Mouse (Mus musculus) gastrocnemius, postnatal 14 days (tissue): ENCODE data around the gene Ccng1. TPM values are rescaled to one million over a fixed set of nuclear protein-coding genes. Genes with fewer than 3 reads are reported as not detected.

Source experiments
- DNase-seq: peaks from one replicate; pipeline ENCODE4 v3.0.0; 2021; ENCODE audit warnings: mixed read lengths
- intact Hi-C: fragments of 180-260 bp; cut with DNase I; formaldehyde crosslinking; loops from one replicate; pipeline ENCODE4 v1.15.1; 2025; ENCODE audit warnings: low total_unique reads
- long read RNA-seq, 2 experiments: library from polyadenylated mRNA; stranded (forward); transcript quantifications; one replicate each; pipeline ENCODE4 v2.0.0; 2021
- total RNA-seq, 2 experiments: library from RNA; stranded (reverse); gene quantifications; 2 replicates each; pipeline ENCODE4 v1.2.3; 2021

The Ccng1 gene
- 100 to 1,000 TPM; 579 to 591 TPM for total RNA-seq
- long read RNA-seq, experiment 1, transcript Ccng1-201 (6 exons, 3,512 nt) = major isoform, 367 of 448 reads
- long read RNA-seq, experiment 1, partial matches to known transcripts = 8 of 448 reads
- long read RNA-seq, experiment 1, other reads (novel, unspliced or antisense) = 73 of 448 reads
- long read RNA-seq, experiment 2, transcript Ccng1-201 (6 exons, 3,512 nt) = major isoform, 425 of 517 reads
- long read RNA-seq, experiment 2, partial matches to known transcripts = 68 of 517 reads
- long read RNA-seq, experiment 2, other reads (novel, unspliced or antisense) = 24 of 517 reads

DNA sequence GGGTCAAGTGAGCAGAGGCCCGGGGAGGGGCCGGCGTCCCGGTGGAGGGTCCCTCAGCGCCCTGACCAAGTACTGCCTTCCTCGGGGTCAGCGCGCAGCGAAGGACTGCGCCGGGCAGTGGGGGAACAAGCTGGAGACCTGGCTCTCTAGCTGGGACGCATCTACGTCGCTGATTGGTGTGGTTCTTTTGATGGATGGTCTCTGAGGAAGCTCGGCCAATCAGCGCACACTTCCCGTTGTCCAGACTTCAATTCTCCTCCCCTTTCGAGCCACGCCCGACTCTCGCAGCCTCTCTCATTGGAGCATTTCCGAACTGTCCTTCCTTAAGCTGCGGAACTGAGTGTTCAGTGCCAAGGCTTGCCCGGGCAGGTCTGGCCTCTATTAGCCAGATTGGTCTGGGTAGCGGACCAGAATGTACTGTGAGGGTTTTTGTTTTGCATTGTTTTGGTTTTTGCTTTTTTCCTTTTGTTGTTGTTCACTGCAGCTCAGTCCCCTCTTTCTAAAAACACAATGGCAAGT lies at the start of gene Ccng1:
Ccng1 (minus strand) TSS at position 203 of the 519 bp plus-strand sequence.
- intact Hi-C loops = loop anchor here (10.0 kb wide), 1 partner anchor 60 kb away; the partner anchor contains the start of gene Mat2b
- peak; percentile 90 for DNase-seq

DNA sequence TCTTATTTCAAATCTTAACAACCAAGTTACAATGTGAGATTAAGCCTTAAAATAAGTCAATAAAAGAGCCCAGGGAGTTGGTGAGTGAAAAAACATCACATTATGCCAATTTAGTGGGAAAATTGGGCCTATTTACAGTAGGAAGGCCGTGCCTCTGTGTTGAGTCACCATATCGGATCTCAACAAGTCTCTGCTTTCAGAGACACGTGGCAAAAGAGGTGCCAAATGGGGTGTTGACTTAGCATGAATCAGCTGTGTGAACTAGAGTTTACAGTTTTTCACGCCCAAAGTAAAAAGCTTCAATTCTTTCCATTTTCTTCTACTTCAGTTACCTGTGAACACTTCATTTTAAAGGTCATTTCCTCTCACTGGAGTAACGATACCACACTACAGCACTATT lies 35.2 kb upstream of the Ccng1 start:
- no peak for DNase-seq
- intact Hi-C loops = no loop called here

DNA sequence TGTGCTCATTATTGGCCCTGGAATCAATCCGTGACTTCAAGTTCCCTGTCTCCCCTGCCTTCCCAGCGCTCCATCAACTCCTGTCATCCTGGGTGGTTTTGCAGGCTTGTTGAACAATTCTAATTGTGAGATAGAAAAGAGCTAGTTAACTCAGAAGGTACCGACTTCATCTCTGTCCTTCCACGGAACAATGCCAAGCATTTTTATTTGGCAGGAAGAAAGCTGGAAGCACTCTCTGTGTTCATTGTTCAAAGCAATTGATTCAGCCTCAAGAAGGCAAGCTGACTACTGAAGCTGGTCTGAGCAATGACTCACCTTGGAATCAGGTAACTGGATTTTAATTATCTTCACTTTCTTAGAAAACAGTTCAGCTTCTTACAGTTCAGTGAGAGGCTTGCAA lies 34.6 kb upstream of the Ccng1 start:
- intact Hi-C loops = no loop called here

DNA sequence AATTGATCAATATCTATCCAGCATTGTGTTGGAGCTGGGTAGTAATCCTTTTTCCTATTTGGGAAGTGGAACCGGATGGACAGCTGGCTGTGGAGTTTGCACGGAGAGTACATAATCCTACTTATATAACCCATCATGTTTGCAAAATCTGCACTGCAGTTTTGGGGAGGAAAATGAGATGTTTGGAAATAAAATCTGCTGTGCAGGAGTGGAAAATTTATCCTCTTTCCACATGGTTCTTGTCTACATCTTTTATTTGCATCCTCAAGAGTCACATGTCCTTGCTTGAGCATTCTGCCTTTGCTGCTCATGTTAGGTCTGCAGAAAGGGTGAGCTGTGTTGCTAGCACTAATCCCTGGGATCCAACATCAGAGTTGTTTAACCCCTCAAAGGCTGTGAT lies 31.8 kb upstream of the Ccng1 start:
- intact Hi-C loops = no loop called here

More for the DNA sequence above, 34.6 kb upstream of the Ccng1 start:
- DNase-seq = no peak

DNA sequence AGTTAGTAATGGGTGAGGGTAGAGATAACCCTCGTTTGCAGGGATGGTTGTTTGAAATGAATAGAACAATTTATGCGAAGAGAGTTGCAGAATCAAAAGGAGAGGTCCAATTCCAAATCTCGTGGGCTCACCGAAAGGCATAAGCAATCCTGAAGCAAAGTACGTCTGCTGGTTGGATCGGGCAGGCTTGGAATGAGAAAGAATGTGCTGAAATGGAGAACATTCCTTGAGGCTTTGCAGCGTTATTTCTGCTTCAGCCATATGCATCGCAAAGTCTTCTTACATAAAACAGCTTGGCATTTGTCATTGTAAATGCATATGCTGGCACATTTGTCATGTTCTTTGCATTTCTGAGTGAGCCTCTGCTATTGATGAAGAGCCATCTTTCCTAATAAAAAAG lies 29.2 kb upstream of the Ccng1 start:
- no peak for DNase-seq
- intact Hi-C loops = no loop called here

More for the DNA sequence above, 31.8 kb upstream of the Ccng1 start:
- DNase-seq = no peak

DNA sequence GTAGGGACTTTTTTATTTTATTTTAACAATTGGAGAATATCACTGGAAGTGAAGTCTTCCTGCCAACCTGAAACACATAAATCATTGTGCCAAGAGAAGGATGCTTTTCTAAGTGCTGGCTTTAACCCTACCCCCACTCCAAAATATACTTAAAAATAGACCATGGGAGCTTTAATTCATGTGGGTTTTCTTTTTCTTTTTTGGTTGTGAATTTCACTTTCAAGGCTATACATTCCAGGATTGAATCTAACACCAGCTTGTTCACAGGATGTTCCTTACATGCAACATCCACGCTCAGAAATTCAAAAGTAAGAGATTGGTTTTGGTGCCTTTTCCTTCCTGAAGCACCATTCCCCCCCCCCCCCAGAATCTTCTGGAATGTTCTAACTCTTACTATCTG lies 28.2 kb upstream of the Ccng1 start:
- intact Hi-C loops = no loop called here
- DNase-seq = no peak

DNA sequence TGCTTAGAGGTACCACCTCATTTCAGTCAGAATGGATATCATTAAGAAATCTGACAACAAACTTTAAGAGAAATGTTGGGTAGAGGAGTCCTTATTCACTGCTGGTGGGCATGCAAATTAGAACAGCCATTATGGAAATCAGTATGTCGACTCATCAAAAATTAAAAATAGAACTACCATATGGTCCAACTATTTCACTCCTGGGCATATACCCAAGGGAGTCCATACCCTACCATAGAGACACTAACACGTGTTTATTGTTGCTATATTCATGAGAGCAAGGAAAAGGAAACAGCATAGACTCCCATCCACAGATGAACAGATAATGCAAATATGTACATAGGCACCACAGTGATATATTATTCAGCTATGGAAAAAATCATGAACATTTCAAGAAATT lies 26.7 kb upstream of the Ccng1 start:
- intact Hi-C loops = no loop called here
- DNase-seq = no peak

DNA sequence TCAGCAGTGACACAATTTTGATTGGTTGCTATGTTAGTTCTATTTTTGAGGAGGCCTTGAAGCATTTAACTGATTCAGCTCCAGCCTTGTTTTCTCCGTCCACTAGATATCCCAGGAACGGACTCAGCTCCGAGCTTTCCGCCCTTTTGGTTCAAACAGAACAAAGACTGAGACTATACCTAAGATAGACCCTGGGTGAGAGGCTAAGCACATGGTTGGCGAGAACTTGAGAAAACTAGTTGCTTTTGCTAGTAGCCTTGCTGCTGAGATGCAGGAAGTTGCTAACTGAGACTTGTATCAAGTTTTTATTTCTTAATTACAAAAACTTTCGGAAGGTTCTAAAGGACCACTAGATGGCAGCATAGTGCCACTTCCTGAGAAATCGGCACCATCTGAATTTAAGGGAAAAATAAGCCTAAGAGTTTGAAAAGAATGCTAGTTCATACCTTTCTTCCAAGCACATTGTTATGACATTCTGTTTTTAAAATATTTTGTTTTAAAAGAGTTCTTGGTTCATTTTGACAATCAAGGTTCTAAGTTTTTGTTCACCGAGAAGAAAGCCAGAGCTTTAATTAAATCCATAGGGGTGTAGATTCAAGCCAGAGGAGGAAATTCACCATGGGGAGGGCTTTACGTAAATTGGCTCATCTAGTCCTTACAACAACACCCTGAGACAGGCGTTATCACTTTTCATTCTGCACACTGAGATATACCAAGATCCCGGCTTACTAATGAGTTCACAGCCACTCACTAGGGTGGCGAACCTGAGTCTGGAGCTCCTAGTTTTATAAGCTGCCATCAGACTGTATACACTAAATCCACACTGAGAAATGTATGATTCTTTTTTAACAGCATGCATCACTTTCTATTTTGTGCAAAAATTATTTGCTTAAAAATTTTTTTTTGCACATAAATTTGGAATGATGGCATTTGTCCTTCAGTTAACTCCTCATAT lies 20.5 kb upstream of the Ccng1 start:
- DNase-seq = no peak
- intact Hi-C loops = no loop called here

DNA sequence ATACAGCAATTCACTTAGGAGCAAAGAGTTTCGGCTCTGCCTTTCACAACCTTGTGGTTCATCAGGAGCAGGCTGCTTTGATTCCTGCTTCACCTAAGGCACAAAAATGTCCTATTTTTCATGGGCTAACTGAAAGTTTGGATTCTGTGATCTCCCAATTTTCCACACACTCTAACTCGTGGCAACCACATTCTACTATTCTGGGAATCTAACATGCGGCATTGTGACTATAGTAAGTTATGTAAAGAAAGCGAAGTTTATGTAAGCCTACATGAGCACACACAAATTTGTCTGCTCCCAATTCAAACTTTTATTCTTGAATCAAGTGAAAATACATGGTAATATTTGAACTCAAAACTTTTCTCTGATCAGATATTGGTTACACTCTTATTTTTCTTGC lies 9.6 kb upstream of the Ccng1 start:
- no peak for DNase-seq
- intact Hi-C loops = no loop called here

DNA sequence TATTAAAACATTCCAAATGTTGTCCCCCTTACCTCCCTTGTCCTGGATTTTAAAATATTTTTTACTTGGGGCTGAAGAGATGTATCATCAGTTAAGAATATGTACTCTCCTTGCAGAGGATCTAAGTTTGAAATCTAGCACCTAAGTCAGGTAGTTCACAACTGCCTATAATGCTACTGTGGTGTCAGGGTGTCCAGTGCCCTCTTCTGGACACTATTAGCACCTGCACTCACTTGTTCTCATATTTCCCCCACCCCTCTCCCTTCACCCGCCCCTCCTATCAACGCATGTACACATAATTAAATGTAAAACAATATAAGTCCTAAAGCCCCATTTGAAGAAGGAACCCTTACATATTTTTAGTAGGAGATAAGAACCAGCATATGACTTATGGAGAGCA lies 8.3 kb upstream of the Ccng1 start:
- intact Hi-C loops = no loop called here
- no peak for DNase-seq

DNA sequence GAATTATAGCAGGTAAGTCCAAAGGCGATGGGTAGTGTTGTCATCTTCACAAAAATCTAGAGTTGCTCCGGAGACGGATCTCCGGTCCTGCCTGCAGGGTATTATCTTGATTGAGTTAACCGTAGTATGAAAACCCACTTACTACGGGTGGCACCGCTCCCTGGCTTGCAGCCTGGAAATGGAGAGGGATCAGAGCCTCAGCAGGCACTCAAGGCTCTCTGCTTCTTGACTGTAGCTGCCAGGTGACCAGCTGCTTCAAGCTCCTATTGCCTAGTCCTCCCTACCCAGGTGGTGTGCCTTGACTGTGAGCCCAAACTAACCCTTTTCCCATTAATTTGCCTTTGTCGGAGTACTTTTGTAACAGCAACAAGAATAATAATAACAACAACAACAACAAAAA lies 4.8 kb upstream of the Ccng1 start:
- DNase-seq = peak; percentile 15
- intact Hi-C loops = loop anchor here (10.0 kb wide), 1 partner anchor 65 kb away; the partner anchor contains the start of gene Mat2b

DNA sequence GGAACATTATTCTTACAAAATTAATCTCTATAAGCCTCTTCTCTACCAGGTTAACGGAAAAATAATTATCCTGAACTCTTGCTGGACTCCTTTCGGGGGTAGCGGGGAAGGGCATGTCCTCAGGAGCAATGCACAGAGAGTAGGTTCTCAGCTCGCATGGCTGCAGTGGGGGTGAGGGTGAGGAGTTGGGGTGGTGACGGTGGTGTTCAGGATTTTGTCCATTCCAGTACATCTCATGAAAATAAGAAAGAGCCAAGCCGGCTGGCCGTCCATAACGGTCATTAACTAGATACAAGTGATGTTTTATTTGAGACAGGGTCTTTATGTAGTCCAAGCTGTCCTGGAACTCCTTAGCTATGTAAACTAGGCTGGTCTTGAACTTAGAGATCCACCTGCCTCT lies 857 bp upstream of the Ccng1 start:
- intact Hi-C loops = loop anchor here (10.0 kb wide), 1 partner anchor 61 kb away; the partner anchor contains the start of gene Mat2b
- DNase-seq = no peak

DNA sequence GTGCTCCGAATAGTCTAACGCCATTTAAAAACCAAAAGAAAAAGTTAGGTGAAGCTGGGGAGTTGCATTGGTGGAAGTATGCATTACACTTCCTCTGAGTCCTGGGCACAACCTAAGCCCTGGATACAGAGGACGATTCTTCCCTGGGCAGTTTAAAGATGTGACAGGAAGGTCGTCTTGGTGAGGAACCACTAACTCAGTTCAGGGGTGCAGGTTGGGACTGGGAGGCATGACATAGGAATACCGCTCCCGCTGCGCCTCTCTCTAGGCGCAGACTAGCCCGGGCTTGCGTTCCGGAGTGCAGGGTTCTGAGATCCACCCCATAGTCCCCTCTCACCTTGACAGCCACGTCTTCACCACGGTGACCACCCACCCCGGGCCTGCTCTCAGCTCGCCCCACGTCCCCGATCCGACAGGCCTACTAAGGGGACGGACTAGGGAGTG lies 425 bp downstream of the Ccng1 start:
- intact Hi-C loops = loop anchor here (10.0 kb wide), 1 partner anchor 60 kb away; the partner anchor contains the start of gene Mat2b

DNA sequence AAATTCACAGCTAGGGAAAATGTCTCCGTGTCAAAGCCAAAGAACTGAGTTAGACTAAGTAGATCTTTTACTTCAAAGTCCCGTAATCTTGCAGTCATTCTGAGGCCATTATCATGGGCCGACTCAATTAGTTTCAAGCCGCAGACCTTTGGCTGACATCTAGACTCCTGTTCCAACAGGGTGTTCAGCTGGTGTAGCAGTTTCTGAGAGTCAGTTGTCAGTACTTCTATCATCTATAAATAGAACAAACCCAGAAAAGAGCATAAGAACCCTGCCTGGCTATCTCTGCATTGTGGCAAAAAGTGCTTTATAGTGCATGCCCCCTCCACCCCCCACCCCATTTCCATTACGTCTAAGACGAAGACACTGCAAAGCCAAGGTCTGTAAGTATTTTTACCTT lies 1.3 kb downstream of the Ccng1 start:
- intact Hi-C loops = loop anchor here (10.0 kb wide), 1 partner anchor 59 kb away; the partner anchor contains the start of gene Mat2b

More for the DNA sequence above, 425 bp downstream of the Ccng1 start:
- DNase-seq = no peak

DNA sequence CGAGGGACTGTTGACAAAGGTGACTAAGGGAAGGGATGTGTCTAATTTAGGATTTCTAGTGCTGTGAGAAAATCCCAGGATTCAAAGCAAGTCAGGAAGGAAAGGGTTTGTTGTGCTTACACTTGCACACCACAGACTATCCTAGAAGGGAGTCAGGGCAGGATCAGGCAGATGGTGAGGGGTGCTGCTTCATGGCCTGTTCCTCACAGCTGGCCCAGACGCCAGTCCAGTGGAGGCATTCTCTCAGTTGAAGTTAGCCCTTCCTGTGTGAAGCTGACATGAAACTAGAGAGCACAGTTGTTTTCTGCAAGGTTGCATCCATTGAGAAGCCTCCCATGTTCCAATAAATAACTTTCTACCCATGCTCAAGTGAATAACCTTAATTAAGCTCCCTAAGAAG lies 7.4 kb downstream of the Ccng1 start:
- intact Hi-C loops = no loop called here

More for the DNA sequence above, 1.3 kb downstream of the Ccng1 start:
- DNase-seq = peak; percentile 20

DNA sequence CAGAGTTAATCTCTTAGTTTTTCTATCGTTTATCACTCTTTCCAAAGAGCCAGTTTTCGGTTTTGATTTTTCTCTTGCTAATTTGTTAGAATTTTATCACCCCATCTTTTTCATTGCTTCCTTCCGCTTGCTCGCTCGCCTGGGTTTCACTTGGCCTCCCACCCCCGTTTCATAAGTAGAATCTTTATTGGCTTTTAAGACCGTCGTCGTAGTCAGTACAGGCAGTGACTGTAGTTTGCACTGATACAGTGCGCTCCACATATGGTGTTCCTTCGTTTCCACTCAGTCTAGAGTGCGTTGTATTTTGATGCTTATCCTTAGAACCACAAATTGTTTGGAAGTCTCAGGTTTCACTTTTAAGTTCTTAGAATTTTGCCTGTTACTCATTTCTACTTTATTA lies 8.8 kb downstream of the Ccng1 start:
- no peak for DNase-seq
- intact Hi-C loops = no loop called here

More for the DNA sequence above, 7.4 kb downstream of the Ccng1 start:
- no peak for DNase-seq

DNA sequence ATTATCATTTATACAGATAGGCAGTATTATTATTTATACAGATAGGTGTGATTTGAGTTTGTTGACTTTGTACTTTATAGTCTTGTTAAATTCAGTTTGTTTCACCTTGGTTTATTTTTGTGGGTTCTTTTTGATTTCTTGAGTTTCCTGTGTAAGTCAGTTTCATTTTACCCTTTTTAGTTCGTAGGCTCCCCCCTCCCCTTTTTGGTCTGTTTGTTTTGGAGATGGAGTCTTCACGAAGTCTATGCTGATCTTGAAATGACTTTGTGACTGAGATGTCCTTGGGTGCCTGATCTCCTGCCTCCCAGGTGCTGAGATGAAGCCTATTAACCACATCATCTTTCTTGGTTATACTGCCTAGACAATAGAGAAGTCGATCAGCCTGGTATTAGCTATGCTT lies 10.8 kb downstream of the Ccng1 start:
- intact Hi-C loops = no loop called here
- no peak for DNase-seq

DNA sequence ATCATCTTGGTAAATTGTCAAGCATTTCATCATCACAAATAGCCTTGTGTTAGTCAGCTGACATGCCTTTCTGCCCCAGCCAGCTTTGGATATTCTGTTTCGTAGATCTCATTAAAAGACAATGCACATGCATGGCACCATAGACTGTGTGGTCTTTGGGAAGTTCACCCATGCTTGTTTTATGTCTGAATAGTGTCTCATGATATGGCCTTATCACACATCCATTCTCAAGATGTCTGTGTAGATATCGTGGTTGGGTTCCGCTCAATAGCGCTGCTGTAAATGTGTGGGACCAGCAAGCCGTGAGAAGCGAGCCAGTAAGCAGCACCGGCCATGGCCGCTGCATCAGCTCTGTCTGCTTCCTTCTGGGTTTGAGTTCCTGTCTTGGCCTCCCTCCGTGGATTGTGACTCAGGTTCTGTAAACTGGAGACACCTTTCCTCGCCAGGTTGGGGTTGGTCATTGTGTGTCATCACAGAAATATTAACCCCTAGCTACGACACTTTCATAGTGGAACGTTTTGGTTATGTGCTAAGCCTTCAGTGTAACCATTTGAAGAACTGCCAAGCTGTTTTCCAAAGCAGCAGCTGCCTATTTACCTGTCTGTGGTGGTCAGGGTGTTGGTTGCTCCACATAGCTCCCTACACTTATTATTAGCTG lies 13.4 kb downstream of the Ccng1 start:
- no peak for DNase-seq
- intact Hi-C loops = no loop called here

DNA sequence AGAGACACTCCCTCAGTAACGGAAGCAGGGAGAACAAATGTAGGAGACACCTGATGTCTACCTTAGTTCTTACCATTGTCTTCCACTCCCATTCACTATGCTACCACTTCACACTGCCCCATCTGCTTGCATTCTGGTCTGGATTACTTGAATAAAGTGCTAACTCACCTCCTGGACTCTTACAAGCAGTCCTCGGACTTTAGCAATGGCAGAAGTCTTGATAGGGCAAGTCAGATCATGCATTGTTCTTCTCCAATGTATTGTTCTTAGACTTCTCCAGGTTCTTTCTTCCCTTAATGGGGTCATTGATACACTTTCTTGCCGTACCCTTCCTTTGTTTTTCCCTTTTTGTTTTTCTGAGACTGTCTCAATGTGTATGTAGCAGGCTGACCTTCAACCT lies 17.7 kb downstream of the Ccng1 start:
- intact Hi-C loops = no loop called here
- no peak for DNase-seq
